Mouse (Mus musculus) lung, embryonic 16.5 days (tissue): ENCODE results near the gene Tjp1. TPM values are rescaled to one million over a fixed set of nuclear protein-coding genes. Genes with fewer than 3 reads are reported as not detected.
A peak's percentile ranks its signal among the peaks of the same experiment; 100 is the strongest.

Experiments used
- ATAC-seq: fragments of 200-750 bp; cut with Nextera tagmentation; 2 replicates; pipeline ENCODE4 v1.8.0; 2017; ENCODE audit warnings: low read depth, mild to moderate bottlenecking, moderate library complexity
- H3K27ac ChIP-seq: fragments of 300-500 bp; sonication (generic); 2 replicates; pipeline ENCODE4 v1.5.1; 2014; ENCODE audit warnings: mild to moderate bottlenecking, control low read depth, low read length
- H3K27me3 ChIP-seq: fragments of 300-500 bp; sonication (generic); 2 replicates; pipeline ENCODE4 v1.6.1; 2014; ENCODE audit warnings: low read depth, low read length, mixed read lengths; ENCODE audit not compliant: control insufficient read depth, insufficient read depth
- H3K36me3 ChIP-seq: fragments of 300-500 bp; sonication (generic); 2 replicates; pipeline ENCODE4 v1.6.1; 2014; ENCODE audit warnings: low read length; ENCODE audit not compliant: control insufficient read depth, insufficient read depth
- H3K4me1 ChIP-seq: fragments of 300-500 bp; sonication (generic); replicated peaks from 2 replicates; pipeline ENCODE4 v1.6.1; 2014; ENCODE audit warnings: low read length, mixed read lengths; ENCODE audit not compliant: control insufficient read depth, insufficient read depth
- H3K4me2 ChIP-seq: fragments of 300-500 bp; sonication (generic); 2 replicates; pipeline ENCODE4 v1.6.1; 2014; ENCODE audit warnings: low read depth, low read length, control low read depth
- H3K4me3 ChIP-seq: fragments of 300-500 bp; sonication (generic); 2 replicates; pipeline ENCODE4 v1.5.1; 2014; ENCODE audit warnings: mild to moderate bottlenecking, low read length, control low read depth
- H3K9ac ChIP-seq: fragments of 300-500 bp; sonication (generic); 2 replicates; pipeline ENCODE4 v1.6.1; 2014; ENCODE audit warnings: low read length, control low read depth
- H3K9me3 ChIP-seq: fragments of 300-500 bp; sonication (generic); 2 replicates; pipeline ENCODE4 v1.6.1; 2016; ENCODE audit warnings: low read length; ENCODE audit not compliant: control insufficient read depth
- WGBS: fragments of 180-500 bp; shearing (Covaris S2); extraction: QIAGEN DNeasy Blood & Tissue Kit; methylation state at CpG from one replicate; pipeline ENCODE4 v1.1.7; 2014; 5-methylcytosine and 5-hydroxymethylcytosine counted together
- polyA plus RNA-seq: library from polyadenylated mRNA; unstranded; fragments of >200 nt; fragmentation: Nextera tagmentation; extraction: Ambion mirVana; gene quantifications from 2 replicates; pipeline ENCODE4 v1.2.1, GENCODE M21; 2015

Tjp1 gene
- polyA plus RNA-seq, 1 experiment from 2014 or later, result 41.1 TPM

- no peaks in the 10 kb centered on the region for H3K36me3 ChIP-seq
- peaks cover 19% of the 10 kb centered on the region for H3K4me1 ChIP-seq
- H3K9me3 ChIP-seq, result no peaks in the 10 kb centered on the region
- H3K27me3 ChIP-seq, result no peaks in the 10 kb centered on the region
- H3K4me3 ChIP-seq, result no peak overlapping the region
- ATAC-seq, result peak; percentile 72
- peak overlapping the region; percentile 97 for H3K27ac ChIP-seq
- 14% methylated on average over 8 of the region's 8 CpGs for WGBS
- peak overlapping the region; percentile 39 for H3K4me2 ChIP-seq
- H3K9ac ChIP-seq, result peak overlapping the region; percentile 34
Measured at GRCm38 (mm10) chr7:65470214-65470613, 57.4 kb downstream of the Tjp1 start.

DNA sequence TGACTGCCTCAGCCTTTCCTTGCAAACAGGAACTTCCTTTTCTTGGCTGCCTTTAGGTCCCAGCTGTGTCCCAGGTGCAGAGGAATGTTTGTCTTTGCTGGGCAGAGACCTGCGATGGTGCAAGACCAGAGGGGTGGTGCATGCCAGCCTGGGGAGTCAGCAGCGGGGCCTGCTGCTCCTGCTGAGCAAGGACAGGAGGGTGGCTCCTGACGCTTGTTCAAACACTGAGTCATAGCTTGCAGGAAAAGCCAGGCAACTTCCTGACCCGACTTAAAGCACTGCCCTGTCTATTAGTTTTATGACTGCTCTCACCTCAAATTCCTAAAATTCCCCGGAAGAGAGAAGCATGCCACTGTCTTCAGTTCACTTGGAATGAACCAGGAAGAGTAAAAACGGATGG is 57.9 kb downstream of the Tjp1 start:
- Histone ChIP-seq H3K27me3 (no peaks in the 10 kb centered on the region), H3K9ac (peak overlapping the region; percentile 34; the same call in 1 of the 2 replicates), H3K4me1 (peaks cover 19% of the 10 kb centered on the region), H3K27ac (peak overlapping the region; percentile 97), H3K4me3 (no peak overlapping the region), H3K4me2 (peak overlapping the region; percentile 39), H3K9me3 (no peaks in the 10 kb centered on the region), H3K36me3 (no peaks in the 10 kb centered on the region)
- 6% methylated on average over 6 of the region's 6 CpGs for WGBS
- peak; percentile 92 for ATAC-seq

- ATAC-seq, result no peak
- Histone ChIP-seq H3K36me3 (no peaks in the 10 kb centered on the region), H3K4me2 (no peak overlapping the region), H3K27ac (peak overlapping the region; percentile 97), H3K9ac (no peak overlapping the region), H3K4me1 (peaks cover 19% of the 10 kb centered on the region), H3K4me3 (no peak overlapping the region), H3K27me3 (no peaks in the 10 kb centered on the region), H3K9me3 (no peaks in the 10 kb centered on the region)
- 64% methylated on average over 8 of the region's 8 CpGs for WGBS
Measured at GRCm38 (mm10) chr7:65468191-65468590, 59.4 kb downstream of the Tjp1 start.

DNA sequence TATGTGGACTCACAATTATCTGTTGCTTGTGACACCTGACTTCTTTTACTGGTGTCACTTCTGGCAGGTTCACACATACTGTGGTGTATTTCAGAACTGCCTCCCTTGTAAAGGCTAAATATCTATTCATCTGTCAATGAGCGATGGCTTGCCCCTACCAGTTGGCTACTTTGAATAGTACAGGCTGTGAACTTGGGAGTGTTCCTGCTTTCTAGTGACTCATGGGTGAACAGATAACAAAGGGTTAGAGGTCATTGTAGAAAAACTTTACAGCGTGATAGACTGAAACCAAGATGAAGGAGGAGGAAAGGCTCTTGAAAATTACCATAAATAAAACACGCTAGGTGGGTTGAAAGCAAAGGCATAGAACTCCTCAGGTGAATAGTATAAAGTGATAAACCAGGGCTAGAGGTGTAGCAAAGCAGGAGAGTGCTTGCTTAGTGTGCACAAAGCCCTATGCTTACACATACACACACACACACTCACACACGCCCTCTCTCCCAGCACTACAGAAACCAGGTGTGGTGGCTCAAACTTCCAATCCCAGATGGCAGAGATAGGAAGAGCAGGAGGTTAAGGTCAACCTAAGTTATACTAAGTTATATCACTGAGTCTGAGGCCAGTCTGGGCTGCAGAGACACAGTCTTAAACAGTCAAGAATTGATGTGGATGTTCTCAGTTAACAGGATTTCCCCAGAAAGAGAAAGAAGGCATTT is 60.1 kb downstream of the Tjp1 start:
- H3K27ac ChIP-seq, result peak overlapping the region; percentile 97
- no peaks in the 10 kb centered on the region for H3K9me3 ChIP-seq
- H3K9ac ChIP-seq, result no peak overlapping the region
- no peak for ATAC-seq
- peaks cover 19% of the 10 kb centered on the region for H3K4me1 ChIP-seq
- 61% methylated on average over 4 of the region's 4 CpGs for WGBS
- no peaks in the 10 kb centered on the region for H3K27me3 ChIP-seq
- H3K4me2 ChIP-seq, result no peak overlapping the region
- no peak overlapping the region for H3K4me3 ChIP-seq
- H3K36me3 ChIP-seq, result no peaks in the 10 kb centered on the region

GRCm38 (mm10) chr7:65466137-65466536 is 61.4 kb downstream of the Tjp1 start:
- 39% methylated on average over 11 of the region's 11 CpGs for WGBS
- H3K4me1 ChIP-seq, result peaks cover 19% of the 10 kb centered on the region
- H3K27ac ChIP-seq, result no peak overlapping the region
- no peaks in the 10 kb centered on the region for H3K27me3 ChIP-seq
- H3K36me3 ChIP-seq, result no peaks in the 10 kb centered on the region
- no peak overlapping the region for H3K4me2 ChIP-seq
- no peak for ATAC-seq
- no peak overlapping the region for H3K4me3 ChIP-seq
- H3K9ac ChIP-seq, result no peak overlapping the region
- no peaks in the 10 kb centered on the region for H3K9me3 ChIP-seq

- H3K27ac ChIP-seq, result no peak overlapping the region
- H3K9ac ChIP-seq, result no peak overlapping the region
- no peak for ATAC-seq
- H3K4me2 ChIP-seq, result no peak overlapping the region
- WGBS, result 61% methylated on average over 3 of the region's 3 CpGs
- H3K36me3 ChIP-seq, result no peaks in the 10 kb centered on the region
- no peaks in the 10 kb centered on the region for H3K9me3 ChIP-seq
- H3K4me3 ChIP-seq, result no peak overlapping the region
- H3K27me3 ChIP-seq, result no peaks in the 10 kb centered on the region
- H3K4me1 ChIP-seq, result peaks cover 14% of the 10 kb centered on the region
Measured at GRCm38 (mm10) chr7:65464518-65465037, 63.0 kb downstream of the Tjp1 start.

GRCm38 (mm10) chr7:65463438-65463837 is 64.1 kb downstream of the Tjp1 start:
- 76% methylated on average over 4 of the region's 4 CpGs for WGBS
- Histone ChIP-seq H3K27me3 (no peaks in the 10 kb centered on the region), H3K9me3 (no peaks in the 10 kb centered on the region), H3K36me3 (no peaks in the 10 kb centered on the region), H3K4me1 (peaks cover 18% of the 10 kb centered on the region), H3K27ac (no peak overlapping the region), H3K9ac (no peak overlapping the region), H3K4me2 (no peak overlapping the region), H3K4me3 (no peak overlapping the region)
- ATAC-seq, result no peak

GRCm38 (mm10) chr7:65461412-65461811 is 66.2 kb downstream of the Tjp1 start:
- no peak overlapping the region; the same call in 1 of the 2 replicates for H3K27ac ChIP-seq
- H3K27me3 ChIP-seq, result no peaks in the 10 kb centered on the region
- H3K4me1 ChIP-seq, result peaks cover 13% of the 10 kb centered on the region
- H3K4me3 ChIP-seq, result no peak overlapping the region
- no peak for ATAC-seq
- no peak overlapping the region for H3K4me2 ChIP-seq
- H3K9ac ChIP-seq, result no peak overlapping the region
- H3K36me3 ChIP-seq, result no peaks in the 10 kb centered on the region
- WGBS, result 65% methylated on average over 1 of the region's 1 CpGs
- no peaks in the 10 kb centered on the region for H3K9me3 ChIP-seq

DNA sequence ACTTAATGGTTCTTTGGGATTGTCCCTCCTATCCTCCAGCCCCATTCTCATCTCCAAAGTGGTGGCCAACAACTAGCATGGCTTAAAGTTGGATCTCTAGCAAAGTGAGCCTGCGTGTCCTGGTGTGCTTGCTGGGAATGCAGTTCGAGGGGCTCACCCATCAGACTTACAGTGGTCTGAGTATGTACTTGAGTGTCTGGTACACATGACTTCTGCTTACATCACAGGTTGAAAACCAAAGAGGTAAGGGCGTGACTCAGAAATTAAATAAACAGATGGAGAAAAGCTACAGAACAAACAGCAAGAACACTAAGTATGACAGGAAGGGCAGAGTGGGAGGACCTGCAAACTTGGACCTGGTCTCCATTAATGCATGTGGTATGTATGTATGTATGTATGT is 67.4 kb downstream of the Tjp1 start:
- H3K4me1 ChIP-seq, result peaks cover 23% of the 10 kb centered on the region
- H3K9ac ChIP-seq, result no peak overlapping the region
- no peaks in the 10 kb centered on the region for H3K9me3 ChIP-seq
- no peaks in the 10 kb centered on the region for H3K36me3 ChIP-seq
- H3K27me3 ChIP-seq, result no peaks in the 10 kb centered on the region
- ATAC-seq, result no peak
- no peak overlapping the region for H3K27ac ChIP-seq
- 62% methylated on average over 3 of the region's 3 CpGs for WGBS
- H3K4me3 ChIP-seq, result no peak overlapping the region
- no peak overlapping the region for H3K4me2 ChIP-seq
